Mouse (Mus musculus) retina, postnatal 1 day (tissue): ENCODE data around the gene H2-Q4.
"Not testable (repeated sequence)": the region's sequence is repeated elsewhere in the genome, so short reads cannot be mapped to it uniquely, and the experiment has no call there.

Experiments
- DNase-seq: peaks from one replicate; pipeline ENCODE4 v3.0.0-alpha.2; 2012

H2-Q4 gene

DNA sequence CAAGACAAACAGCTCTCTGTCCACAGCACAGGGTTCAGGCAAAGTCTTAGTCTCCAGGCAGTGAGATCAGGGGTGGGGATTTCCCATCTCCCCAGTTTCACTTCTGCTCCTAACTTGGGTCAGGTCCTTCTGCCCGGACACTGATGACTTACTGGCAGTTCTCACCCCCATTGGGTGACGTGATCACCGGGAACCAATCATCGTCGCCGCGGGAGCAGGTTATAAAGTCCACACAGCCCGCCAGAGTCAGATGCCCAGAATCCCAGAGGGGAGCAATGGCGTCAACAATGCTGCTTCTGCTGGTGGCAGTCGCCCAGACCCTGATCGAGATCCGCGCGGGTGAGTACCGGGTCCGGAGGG, at the start of gene H2-Q4:
Gene H2-Q4, plus strand, starts transcription at position 249 of the 360 bp plus-strand sequence.
- DNase-seq, result peak; percentile 76

DNA sequence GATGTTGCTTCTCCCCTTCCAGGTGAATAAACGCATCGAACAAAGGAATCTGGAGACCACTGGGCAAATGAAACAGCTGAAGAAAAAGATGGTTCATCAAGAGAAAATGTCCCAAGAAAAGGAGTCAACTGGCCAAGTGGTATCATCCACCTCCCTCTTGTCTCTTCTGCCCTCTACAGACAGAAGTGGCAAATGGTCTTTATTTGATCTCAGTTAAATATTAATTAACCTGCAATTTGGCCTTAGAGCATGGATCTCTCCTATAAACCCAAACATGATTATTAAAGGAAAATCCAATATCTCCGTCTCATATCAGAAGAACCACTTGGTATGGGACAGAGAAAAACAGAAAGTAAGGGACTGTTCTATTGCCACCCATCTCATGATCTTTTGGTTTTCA, 49.7 kb upstream of the H2-Q4 start:
- not testable (repeated sequence) for DNase-seq

DNA sequence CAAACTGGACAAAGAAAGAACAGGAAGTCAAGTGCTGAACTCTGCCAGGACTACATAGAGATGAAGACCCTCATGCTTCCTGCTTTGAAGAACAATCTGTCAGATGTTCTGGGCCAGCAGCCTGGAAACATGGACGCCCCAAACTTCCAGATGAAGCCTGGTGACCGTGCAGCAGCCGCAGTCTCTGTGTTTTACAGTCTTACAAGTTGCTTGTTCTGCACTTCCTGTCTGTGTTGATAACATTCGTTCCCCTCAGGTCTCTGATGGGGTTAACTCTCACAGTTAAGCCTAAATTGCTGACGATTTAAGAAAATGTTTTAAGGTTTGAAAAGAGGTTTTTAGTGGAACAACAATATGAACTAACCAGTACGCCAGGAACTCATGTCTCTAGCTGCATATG, 47.9 kb upstream of the H2-Q4 start:
- DNase-seq, result not testable (repeated sequence)

DNA sequence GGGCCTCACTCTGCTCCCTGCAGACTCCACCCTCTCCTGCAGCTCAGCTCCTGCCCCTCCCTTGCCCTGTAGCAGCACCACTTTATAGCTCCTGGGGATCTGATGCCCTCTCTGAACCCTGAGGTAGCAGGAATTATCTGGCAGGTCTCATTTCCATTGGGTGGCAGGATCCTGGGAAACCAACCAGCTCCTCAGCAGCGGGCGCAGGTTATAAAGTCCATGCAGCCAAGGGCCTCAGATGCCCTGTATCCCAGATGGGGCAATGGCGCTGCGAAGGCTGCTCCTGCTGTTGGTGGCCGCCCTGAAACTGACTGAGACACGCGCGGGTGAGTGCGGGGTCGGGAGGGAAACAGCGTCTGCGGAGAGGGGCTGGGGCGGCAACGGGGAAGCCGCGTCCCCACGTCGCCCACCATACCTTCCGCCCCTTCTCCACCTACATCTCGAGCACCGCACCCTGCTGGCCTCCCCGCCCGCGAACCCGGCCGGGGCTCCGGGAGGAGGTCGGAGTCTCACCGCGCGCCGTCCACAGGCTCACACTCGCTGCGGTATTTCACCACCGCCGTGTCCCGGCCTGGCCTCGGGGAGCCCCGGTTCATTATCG, 37.2 kb upstream of the H2-Q4 start, which contains the start of gene H2-Q2:
Gene H2-Q2, plus strand, starts transcription at position 172 of the 601 bp plus-strand sequence.
- peak; percentile 13 for DNase-seq

DNA sequence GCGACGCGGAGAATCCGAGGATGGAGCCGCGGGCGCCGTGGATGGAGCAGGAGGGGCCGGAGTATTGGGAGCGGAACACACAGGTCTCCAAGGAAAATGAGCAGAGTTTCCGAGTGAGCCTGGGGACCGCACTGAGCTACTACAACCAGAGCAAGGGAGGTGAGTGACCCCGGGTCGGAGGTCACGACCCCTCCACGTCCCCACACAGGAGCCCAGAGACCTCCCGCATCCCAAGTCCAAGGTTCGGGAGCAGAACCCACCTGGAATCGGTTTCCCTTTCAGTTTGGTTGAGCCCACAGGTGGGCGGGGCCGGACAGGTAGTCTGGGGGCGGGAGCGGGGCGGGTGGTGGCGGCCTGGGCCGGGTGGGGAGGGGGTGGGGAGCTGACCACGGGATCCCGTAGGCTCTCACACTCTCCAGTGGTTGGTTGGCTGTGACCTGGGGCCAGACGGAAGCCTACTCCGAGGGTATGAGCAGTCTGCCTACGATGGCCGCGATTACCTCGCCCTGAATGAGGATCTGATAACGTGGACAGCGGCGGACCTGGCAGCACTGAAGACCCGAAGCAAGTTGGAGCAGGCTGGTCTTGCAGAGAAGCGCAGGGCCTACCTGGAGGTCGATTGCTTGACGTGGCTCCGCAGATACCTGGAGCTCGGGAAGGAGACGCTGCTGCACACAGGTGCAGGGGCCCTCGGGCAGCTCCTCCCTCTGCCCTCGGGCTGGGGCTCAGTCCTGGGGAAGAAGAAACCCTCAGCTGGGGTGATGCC, 36.5 kb upstream of the H2-Q4 start:
- DNase-seq, result peak; percentile 12

DNA sequence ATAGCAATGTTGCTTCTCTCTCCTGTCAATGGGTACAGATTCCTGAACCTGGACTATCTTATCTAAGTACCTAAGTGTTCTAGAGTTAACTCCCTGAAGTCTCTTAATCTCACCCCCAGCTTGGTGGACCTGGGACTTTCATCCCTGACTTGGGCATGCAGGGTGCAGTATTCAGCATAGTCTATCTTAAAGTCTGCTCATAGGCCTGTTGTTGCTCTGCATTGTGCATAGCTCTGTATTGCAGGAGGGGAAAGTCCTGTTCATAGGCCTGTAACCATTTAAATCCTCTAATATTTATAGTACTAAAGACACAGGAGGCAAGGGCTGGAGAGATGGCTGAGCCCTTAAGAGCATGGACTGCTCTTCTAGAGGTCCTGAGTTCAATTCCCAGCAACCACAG, 31.8 kb upstream of the H2-Q4 start:
- not testable (repeated sequence) for DNase-seq

DNA sequence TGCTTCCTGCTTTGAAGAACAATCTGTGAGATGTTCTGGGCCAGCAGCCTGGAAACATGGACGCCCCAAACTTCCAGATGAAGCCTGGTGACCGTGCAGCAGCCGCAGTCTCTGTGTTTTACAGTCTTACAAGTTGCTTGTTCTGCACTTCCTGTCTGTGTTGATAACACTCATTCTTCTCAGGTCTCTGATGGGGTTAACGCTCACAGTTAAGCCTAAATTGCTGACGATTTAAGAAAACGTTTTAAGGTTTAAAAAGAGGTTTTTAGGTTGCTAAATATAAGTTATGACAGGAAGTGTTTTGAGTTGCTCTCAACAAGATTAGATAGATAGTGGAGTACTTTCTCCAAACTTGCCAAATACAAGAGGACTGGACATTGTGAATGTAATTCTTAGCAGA, 26.1 kb upstream of the H2-Q4 start:
- not testable (repeated sequence) for DNase-seq

DNA sequence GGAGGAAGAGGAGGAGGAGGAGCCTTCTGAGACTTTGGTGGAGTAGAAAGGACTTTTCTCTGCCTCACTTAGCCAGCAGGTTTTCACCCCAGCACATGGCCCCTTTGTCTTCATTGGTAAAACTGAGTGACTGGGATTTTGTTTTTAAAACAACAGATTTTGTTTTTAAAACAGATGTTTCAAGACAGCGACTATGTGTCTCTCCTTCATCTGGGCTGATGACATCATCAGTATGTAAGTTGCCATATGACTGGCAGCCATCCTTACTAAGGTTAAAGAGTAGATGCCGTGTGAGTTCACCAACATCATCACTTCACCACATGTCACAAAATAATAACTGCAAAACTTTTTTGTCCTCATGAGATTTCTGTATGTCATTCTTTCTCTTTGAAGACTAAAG, 25.3 kb upstream of the H2-Q4 start:
- no peak for DNase-seq

DNA sequence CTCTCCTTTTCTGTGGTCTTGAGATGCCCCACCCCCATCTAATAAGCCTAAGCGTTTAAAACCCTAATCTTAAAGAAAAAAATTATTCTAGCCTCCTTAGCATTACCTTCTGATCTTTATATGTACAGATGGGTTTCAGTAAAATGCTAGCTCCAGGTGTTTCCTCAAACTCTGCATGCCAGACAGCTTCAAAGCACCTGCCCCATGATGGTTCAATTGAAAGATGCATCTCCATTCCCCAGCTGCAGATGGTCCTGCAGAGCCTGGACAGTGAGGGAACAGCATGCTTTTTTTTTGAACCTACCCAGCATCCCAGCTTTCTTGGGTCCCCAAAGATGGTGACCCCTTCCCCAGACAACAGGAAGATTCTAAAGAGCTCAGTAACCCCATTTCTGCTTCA, 22.3 kb upstream of the H2-Q4 start:
- DNase-seq, result no peak

DNA sequence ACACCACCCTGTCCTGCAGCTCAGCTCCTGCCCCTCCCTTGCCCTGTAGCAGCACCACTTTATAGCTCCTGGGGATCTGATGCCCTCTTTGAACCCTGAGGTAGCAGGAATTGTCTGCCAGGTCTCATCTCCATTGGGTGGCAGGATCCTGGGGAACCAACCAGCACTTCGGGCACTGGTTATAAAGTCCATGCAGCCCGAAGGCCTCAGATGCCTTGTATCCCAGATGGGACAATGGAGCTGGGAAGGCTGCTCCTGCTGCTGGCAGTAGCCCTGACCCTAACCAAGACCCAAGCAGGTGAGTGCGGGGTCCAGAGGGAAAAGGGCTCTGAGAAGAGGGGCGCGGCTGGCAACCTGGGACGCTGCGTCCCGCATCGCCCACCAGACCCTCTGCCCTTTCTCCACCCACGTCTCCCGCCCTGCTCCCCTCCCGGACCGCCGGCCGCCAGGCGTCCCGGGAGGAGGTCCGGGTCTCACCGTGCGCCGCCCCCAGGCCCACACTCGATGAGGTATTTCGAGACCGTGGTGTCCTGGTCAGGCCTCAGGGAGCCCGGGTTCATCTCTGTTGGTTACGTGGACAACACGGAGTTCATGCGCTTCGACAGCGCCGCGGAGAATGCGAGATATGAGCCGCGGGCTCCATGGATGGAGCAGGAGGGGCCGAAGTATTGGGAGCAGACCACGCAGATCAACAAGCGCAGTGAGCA, 20.5 kb upstream of the H2-Q4 start:
- DNase-seq, result peak; percentile 29

DNA sequence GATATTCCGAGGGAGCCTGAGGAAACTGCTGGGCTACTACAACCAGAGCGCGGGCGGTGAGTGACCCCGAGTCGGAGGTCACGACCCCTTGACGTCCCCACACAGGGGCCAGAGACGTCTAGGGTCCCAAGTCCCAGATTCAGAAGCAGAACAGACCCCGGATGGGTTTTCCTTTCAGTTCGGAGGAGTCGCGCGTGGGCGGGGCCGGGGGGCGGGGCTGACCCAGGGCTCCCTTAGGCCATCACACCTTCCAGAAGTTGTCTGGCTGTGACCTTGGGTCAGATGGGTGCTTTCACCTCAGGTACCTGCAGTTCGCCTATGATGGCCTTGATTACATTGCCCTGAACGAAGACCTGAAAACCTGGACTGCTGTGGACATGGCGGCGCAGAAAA, 20.0 kb upstream of the H2-Q4 start:
- no peak for DNase-seq

DNA sequence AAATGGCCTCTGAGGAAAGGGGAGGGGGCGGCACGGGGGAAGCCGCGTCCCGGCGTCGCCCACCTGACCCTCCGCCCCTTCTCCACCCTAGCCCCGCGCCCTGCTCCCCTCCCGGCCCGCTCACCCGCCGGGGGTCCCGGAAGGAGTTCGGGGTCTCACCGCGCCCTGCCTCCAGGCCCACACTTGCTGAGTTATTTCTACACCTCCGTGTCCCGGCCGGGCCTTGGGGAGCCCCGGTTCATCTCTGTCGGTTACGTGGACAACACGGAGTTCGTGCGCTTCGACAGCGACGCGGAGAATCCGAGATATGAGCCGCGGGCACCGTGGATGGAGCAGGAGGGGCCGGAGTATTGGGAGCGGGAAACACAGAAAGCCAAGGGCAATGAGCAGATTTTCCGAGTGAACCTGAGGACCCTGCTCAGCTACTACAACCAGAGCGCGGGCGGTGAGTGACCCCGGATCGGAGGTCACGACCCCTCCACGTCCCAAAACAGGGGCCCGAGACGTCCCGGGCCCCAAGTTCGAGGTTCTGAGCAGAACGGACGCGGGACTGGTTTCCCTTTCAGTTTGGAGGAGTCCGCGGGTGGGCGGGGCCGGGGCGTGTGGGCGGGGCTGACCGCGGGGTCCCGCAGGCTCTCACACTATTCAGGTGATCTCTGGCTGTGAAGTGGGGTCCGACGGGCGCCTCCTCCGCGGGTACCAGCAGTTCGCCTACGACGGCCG, 473 bp downstream of the H2-Q4 start:
- peak; percentile 47 for DNase-seq

DNA sequence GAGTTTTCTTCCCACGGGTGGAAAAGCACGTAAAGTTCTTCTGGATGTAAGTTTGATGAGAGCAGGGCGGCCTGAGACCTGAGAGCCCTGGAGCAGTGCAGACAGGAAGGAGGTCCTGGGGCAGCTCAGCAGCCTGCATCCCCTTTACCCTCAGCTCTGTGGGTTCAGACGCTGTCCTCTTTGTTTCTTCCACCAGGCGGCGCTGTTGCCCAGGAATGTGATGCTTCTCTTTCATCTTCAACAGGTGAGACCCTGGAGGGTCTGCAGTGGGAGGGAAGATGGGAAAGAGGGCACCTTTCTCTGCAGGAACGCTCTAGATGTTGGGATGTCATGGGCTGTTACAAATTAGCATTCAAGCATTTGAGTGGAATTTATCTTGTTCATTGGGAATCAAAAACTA, 10.4 kb downstream of the H2-Q4 start:
- DNase-seq, result peak; percentile 62

DNA sequence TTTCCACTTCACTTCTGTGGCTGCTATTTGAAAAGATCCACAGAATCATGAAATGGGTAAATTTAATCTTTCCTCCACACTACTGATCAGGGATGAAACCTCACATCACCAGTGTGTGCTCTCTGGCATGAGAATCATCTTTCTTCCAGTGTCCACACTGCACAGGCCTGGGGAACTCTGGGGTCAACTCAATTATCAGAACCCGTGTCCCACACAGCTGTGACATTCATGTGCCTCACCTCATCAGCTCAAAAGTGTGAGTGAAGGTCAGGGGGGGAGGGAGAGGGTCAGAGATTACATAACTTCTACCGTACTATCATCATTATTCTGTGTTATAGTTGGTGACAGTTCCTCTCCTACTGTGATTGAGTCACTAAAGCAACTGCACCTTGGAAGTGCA, 13.3 kb downstream of the H2-Q4 start:
- DNase-seq, result not testable (repeated sequence)

DNA sequence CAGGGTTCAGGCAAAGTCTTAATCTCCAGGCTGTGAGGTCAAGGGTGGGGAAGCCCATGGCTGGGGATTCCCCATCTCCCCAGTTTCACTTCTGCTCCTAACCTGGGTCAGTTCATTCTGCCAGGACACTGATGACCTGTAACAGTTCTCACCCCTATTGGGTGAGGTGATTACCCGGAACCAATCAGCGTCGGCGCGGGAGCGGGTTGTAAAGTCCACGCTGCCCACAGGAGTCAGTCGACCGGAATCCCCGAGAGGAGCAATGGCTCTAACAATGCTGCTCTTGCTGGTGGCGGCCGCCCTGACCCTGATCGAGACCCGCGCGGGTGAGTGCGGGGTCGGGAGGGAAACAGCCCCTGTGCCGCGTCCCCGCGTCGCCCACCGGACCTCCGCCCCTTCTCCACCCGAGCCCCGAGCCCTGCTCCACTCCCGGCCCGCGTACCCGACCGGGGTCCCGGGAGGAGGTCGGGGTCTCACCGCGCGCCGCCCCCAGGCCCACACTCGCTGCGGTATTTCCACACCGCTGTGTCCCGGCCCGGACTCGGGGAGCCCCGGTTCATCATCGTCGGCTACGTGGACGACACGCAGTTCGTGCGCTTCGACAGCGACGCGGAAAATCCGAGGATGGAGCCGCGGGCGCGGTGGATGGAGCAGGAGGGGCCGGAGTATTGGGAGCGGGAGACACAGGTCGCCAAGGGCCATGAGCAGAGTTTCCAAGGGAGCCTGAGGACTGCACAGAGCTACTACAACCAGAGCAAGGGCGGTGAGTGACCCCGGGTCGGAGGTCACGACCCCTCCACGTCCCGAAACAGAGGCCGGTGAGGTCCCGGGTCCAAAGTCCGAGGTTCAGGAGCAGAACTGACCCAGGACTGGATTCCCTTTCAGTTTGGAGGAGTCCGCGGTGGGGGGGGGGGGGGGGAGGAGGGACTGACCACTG, 14.7 kb downstream of the H2-Q4 start:
- peak; percentile 4 for DNase-seq

DNA sequence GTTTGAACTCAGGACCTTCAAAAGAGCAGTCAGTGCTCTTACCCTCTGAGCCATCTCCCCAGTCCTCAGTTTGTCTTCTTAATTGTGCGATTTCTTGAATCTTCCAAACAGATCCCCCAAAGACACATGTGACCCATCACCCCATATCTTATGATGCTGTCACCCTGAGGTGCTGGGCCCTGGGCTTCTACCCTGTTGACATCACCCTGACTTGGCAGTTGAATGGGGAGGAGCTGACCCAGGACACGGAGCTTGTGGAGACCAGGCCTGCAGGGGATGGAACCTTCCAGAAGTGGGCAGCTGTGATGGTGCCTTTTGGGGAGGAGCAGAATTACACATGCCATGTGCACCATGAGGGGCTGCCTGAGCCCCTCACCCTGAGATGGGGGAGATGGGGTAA, 17.5 kb downstream of the H2-Q4 start:
- not testable (repeated sequence) for DNase-seq

DNA sequence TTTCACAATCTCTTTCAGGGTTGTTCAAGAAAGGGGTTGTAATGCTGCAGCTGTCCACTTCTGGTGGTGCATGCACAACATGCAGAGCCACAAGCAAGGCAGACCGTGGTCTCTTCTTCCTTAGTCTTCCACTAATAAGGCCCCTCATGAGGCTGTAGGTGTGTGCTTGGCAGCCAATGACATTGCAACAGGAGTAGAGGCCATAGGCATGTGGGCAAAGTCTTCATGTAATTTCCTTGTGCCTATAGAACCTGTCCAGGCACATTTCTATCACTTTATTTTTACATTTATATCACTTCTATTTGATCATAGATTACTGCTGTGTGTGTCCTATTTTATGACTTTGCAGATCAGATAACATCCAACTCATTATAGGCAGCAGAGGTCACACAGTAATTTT, 33.6 kb downstream of the H2-Q4 start:
- DNase-seq, result not testable (repeated sequence)

DNA sequence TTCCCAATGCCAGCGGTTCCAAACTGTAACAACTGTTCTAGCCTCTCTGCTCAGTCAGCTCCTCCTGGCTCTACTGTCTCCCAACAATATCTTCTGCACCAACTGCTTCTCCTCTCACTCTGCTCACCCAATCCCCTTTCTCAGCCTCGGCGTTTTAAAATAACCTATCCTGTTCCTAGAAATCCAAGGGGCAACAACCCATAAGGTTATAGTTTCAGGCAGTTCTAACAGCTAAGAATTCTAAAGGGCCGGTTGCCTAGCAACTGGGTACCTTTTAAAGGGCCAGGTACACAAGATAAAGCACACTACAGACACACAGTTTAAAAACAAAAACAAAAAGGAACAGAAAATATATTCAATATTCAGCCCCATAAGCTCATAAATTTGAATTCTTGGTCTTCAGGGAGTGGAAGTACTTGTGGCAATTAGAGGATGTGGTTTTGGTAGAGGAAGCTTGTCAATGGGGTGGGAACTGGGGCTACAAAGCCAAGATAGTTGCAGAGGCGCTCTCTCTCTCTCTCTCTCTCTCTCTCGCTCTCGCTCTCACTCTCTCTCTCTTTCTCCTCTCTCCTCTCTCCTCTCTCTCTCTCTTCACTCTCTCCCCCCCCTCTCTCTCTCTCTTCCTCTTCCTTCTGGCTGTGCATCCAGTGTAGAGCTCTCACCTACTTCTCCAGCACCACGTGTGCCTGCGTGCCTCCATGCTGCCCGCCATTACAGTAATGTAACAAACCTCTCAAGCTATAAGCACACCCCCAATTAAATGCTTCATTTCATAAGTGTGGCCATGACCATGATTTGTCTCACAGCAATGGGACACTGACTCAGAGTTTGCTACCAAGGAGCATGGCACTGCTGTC, 36.1 kb downstream of the H2-Q4 start:
- DNase-seq, result not testable (repeated sequence)

DNA sequence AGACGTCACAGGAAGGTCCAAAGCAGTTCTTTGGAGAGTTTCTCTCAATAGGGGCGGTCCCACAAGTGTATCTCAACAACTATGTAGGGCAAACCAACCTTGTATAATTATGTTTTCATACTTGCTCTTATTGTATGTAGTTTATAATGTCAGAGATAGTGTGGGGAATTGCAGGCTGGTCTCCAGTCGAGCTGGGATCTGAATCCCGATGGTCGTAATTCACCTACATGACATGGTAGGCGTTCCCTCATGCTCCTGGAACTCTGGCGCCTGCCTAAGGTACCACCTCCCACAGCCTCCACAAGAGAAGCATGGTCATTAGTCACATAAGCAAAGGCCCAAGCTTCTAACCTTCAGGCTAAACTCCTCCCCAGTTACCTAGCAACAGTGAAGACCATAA, 39.4 kb downstream of the H2-Q4 start:
- DNase-seq, result no peak

DNA sequence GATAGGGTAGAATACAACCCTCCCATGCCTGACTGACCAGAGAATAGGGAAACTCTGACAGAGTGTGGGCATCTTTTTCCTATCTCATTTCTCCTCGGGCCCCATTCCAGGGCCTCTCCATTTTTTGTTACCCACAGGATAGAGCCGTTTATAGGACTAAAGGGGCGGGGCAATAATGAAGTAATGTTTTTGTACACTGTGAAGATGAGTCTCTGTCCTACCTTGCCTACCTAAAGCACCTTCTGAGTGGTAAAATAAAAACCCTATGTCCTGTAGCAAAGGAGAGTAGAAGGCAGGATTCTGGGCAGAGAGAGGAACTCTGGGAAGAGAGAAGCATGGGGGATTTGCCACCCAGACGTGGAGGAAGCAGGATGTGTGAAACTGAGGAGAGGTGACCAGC, 40.1 kb downstream of the H2-Q4 start:
- DNase-seq, result not testable (repeated sequence)

DNA sequence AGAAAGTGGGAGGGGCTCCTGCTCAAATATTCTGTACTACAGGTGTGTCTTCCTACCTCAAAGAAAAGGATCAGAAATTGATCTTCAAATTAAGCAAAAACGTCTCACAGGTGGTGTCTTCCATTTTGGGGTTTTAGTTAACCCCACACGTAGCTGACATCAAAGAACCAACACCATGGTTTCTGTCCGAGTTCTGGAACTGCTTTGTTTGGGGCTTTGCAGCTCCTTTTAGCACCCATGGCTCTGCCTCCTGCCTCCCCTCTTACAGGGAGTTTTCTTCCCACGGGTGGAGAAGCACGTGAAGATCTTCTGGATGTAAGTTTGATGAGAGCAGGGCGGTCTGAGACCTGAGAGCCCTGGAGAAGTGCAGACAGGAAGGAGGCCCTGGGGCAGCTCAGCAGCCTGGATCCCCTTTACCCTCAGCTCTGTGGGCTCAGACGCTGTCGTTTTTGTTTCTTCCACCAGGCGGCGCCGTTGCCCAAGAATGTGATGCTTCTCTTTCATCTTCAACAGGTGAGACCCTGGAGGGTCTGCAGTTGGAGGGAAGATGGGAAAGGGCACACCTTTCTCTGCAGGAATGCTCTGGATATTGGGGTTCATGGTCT, 40.9 kb downstream of the H2-Q4 start:
- peak; percentile 71 for DNase-seq
